Mouse (Mus musculus) urinary bladder, adult 18-20 months (tissue): Measurements from ENCODE around the gene Pabpc4.

Source experiments
- DNase-seq, 2 experiments: peaks; one replicate each; pipeline ENCODE4 v3.0.0; 2022; ENCODE audit warnings: low spot score in 2 of 2, mixed read lengths in 2 of 2

The Pabpc4 gene

GRCm38 (mm10) chr4:123342091-123342641 lies 80.0 kb downstream of the Pabpc4 start:
- DNase-seq: no peak

GRCm38 (mm10) chr4:123342642-123343470 lies 80.7 kb downstream of the Pabpc4 start, which contains the start of gene Bmp8a:
Gene Bmp8a (minus strand): TSS chr4:123343252.
- DNase-seq: peak; percentile 25 to 63

- DNase-seq: no peak
Observed at GRCm38 (mm10) chr4:123343471-123343789, 81.3 kb downstream of the Pabpc4 start.
